Mouse (Mus musculus): Measurements from ENCODE around the gene Trim15.

The Trim15 gene

GRCm38 (mm10) chr17:36869955-36870810, 3.2 kb upstream of the Trim15 start:
- in situ Hi-C loops (cut with MboI, MseI), result no loop called here

GRCm38 (mm10) chr17:36869284-36869954, 2.4 kb upstream of the Trim15 start, which contains the start of gene Trim10:
Gene Trim10, plus strand, starts transcription at chr17:36869574.
- in situ Hi-C loops (cut with MboI, MseI), result no loop called here

GRCm38 (mm10) chr17:36868836-36869235, 1.8 kb upstream of the Trim15 start:
- in situ Hi-C loops (cut with MboI, MseI), result no loop called here

- in situ Hi-C loops (cut with MboI, MseI), result no loop called here
These were observed 5.3 kb downstream of the Trim15 start for GRCm38 (mm10) chr17:36861680-36862079.

- in situ Hi-C loops (cut with MboI, MseI), result no loop called here
These were observed 8.8 kb downstream of the Trim15 start for GRCm38 (mm10) chr17:36858181-36858580.

GRCm38 (mm10) chr17:36856236-36856635, 10.8 kb downstream of the Trim15 start:
- in situ Hi-C loops (cut with MboI, MseI), result no loop called here

- in situ Hi-C loops (cut with MboI, MseI), result no loop called here
These were observed 11.5 kb downstream of the Trim15 start for GRCm38 (mm10) chr17:36855484-36855883.

GRCm38 (mm10) chr17:36851627-36852026, 15.4 kb downstream of the Trim15 start:
- in situ Hi-C loops (cut with MboI, MseI), result no loop called here

GRCm38 (mm10) chr17:36851200-36851599, 15.8 kb downstream of the Trim15 start:
- in situ Hi-C loops (cut with MboI, MseI), result no loop called here

- in situ Hi-C loops (cut with MboI, MseI), result no loop called here
These were observed 17.0 kb downstream of the Trim15 start for GRCm38 (mm10) chr17:36849992-36850391.

- in situ Hi-C loops (cut with MboI, MseI), result no loop called here
These were observed 18.1 kb downstream of the Trim15 start for GRCm38 (mm10) chr17:36848911-36849310.

- in situ Hi-C loops (cut with MboI, MseI), result no loop called here
These were observed 22.3 kb downstream of the Trim15 start for GRCm38 (mm10) chr17:36844725-36845124.

GRCm38 (mm10) chr17:36844286-36844719, 22.7 kb downstream of the Trim15 start:
- in situ Hi-C loops (cut with MboI, MseI), result no loop called here

GRCm38 (mm10) chr17:36843696-36844095, 23.3 kb downstream of the Trim15 start:
- in situ Hi-C loops (cut with MboI, MseI), result no loop called here

GRCm38 (mm10) chr17:36840961-36841445, 26.0 kb downstream of the Trim15 start:
- in situ Hi-C loops (cut with MboI, MseI), result no loop called here

GRCm38 (mm10) chr17:36839931-36840330, 27.1 kb downstream of the Trim15 start:
- in situ Hi-C loops (cut with MboI, MseI), result no loop called here

GRCm38 (mm10) chr17:36839001-36839400, 28.0 kb downstream of the Trim15 start:
- in situ Hi-C loops (cut with MboI, MseI), result no loop called here

- in situ Hi-C loops (cut with MboI, MseI), result no loop called here
These were observed 29.9 kb downstream of the Trim15 start, which contains the start of gene Trim26 for GRCm38 (mm10) chr17:36836874-36837647. Gene Trim26, plus strand, starts transcription at chr17:36837134.

GRCm38 (mm10) chr17:36836427-36836812, 30.6 kb downstream of the Trim15 start:
- in situ Hi-C loops (cut with MboI, MseI), result no loop called here

- in situ Hi-C loops (cut with MboI, MseI), result no loop called here
These were observed 31.2 kb downstream of the Trim15 start for GRCm38 (mm10) chr17:36835591-36836426.

- in situ Hi-C loops (cut with MboI, MseI), result no loop called here
These were observed 34.3 kb downstream of the Trim15 start for GRCm38 (mm10) chr17:36832694-36833093.
